Mouse (Mus musculus) lung, embryonic 15.5 days (tissue): ENCODE results near the gene Tenm4. TPM values are rescaled to one million over a fixed set of nuclear protein-coding genes. Genes with fewer than 3 reads are reported as not detected.

Source experiments
- ATAC-seq: fragments of 200-750 bp; cut with Nextera tagmentation; 2 replicates; pipeline ENCODE4 v1.8.0; 2017; ENCODE audit warnings: moderate number of reproducible peaks, borderline replicate concordance; ENCODE audit not compliant: low FRiP score, low TSS enrichment; ENCODE audit errors: extremely low read depth
- H3K27ac ChIP-seq: fragments of 300-500 bp; sonication (generic); 2 replicates; pipeline ENCODE4 v1.5.1; 2015; ENCODE audit warnings: moderate library complexity, mild to moderate bottlenecking, inconsistent platforms
- H3K27me3 ChIP-seq: fragments of 300-500 bp; sonication (generic); 2 replicates; pipeline ENCODE4 v1.6.1; 2015; ENCODE audit warnings: inconsistent platforms
- H3K36me3 ChIP-seq: fragments of 300-500 bp; sonication (generic); 2 replicates; pipeline ENCODE4 v1.6.1; 2015; ENCODE audit warnings: inconsistent platforms
- H3K4me1 ChIP-seq: fragments of 300-500 bp; sonication (generic); 2 replicates; pipeline ENCODE4 v1.6.1; 2015; ENCODE audit warnings: inconsistent platforms
- H3K4me2 ChIP-seq: fragments of 300-500 bp; sonication (generic); 2 replicates; pipeline ENCODE4 v1.6.1; 2015; ENCODE audit warnings: inconsistent platforms, mild to moderate bottlenecking, moderate library complexity
- H3K4me3 ChIP-seq: fragments of 300-500 bp; sonication (generic); 2 replicates; pipeline ENCODE4 v1.5.1; 2015; ENCODE audit warnings: mild to moderate bottlenecking, inconsistent platforms
- H3K9ac ChIP-seq: fragments of 300-500 bp; sonication (generic); 2 replicates; pipeline ENCODE4 v1.6.1; 2015; ENCODE audit warnings: inconsistent platforms
- H3K9me3 ChIP-seq: fragments of 300-500 bp; sonication (generic); 2 replicates; pipeline ENCODE4 v1.6.1; 2016; ENCODE audit warnings: inconsistent platforms
- WGBS: fragments of 180-500 bp; shearing (Covaris S2); methylation state at CpG from one replicate; pipeline ENCODE4 v1.1.7; 2015; 5-methylcytosine and 5-hydroxymethylcytosine counted together
- polyA plus RNA-seq: library from polyadenylated mRNA; unstranded; fragments of >200 nt; fragmentation: Nextera tagmentation; extraction: Ambion mirVana; gene quantifications from 2 replicates; pipeline ENCODE4 v1.2.1, GENCODE M21; 2015

Tenm4 gene
- polyA plus RNA-seq, 1 experiment from 2014 or later = 22.1 TPM

DNA sequence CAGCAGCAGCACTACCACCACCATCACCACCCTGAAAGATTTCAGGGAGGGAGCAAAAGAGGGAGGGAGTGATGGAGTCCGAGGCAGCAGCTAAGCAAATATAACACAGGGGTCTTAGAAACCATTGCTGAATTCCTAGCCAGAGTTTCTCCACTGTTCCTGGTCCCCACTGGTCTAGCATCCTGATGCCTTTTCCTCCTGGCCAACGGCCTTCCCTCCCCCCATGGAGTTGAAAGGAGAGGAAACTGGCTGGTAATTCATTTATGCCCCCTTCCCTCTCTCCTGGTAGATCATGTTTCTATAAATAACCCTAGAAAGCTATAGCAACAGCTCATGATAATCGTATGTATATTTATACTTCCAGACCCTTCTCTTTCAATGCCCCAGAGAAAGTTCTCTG is 481.8 kb downstream of the Tenm4 start:
- H3K36me3 ChIP-seq = no peaks in the 10 kb centered on the region
- H3K27ac ChIP-seq = no peak overlapping the region
- H3K4me1 ChIP-seq = peaks cover 31% of the 10 kb centered on the region
- no peak for ATAC-seq
- H3K4me2 ChIP-seq = no peak overlapping the region
- no peaks in the 10 kb centered on the region for H3K27me3 ChIP-seq
- no peak overlapping the region for H3K9ac ChIP-seq
- H3K4me3 ChIP-seq = no peak overlapping the region
- 11% methylated on average over 3 of the region's 3 CpGs for WGBS
- H3K9me3 ChIP-seq = no peaks in the 10 kb centered on the region

GRCm38 (mm10) chr7:96654206-96654605 is 483.2 kb downstream of the Tenm4 start:
- Histone ChIP-seq H3K27ac (no peak overlapping the region), H3K4me3 (no peak overlapping the region), H3K36me3 (no peaks in the 10 kb centered on the region), H3K9ac (no peak overlapping the region), H3K9me3 (no peaks in the 10 kb centered on the region), H3K27me3 (no peaks in the 10 kb centered on the region), H3K4me1 (peaks cover 33% of the 10 kb centered on the region), H3K4me2 (no peak overlapping the region)
- WGBS = 62% methylated on average over 2 of the region's 2 CpGs
- ATAC-seq = no peak

GRCm38 (mm10) chr7:96655096-96655716 is 484.2 kb downstream of the Tenm4 start:
- 47% methylated on average over 3 of the region's 3 CpGs for WGBS
- Histone ChIP-seq H3K9ac (no peak overlapping the region), H3K4me1 (peaks cover 41% of the 10 kb centered on the region), H3K4me2 (no peak overlapping the region), H3K36me3 (no peaks in the 10 kb centered on the region), H3K27me3 (no peaks in the 10 kb centered on the region), H3K9me3 (no peaks in the 10 kb centered on the region), H3K27ac (no peak overlapping the region), H3K4me3 (no peak overlapping the region)
- no peak for ATAC-seq

DNA sequence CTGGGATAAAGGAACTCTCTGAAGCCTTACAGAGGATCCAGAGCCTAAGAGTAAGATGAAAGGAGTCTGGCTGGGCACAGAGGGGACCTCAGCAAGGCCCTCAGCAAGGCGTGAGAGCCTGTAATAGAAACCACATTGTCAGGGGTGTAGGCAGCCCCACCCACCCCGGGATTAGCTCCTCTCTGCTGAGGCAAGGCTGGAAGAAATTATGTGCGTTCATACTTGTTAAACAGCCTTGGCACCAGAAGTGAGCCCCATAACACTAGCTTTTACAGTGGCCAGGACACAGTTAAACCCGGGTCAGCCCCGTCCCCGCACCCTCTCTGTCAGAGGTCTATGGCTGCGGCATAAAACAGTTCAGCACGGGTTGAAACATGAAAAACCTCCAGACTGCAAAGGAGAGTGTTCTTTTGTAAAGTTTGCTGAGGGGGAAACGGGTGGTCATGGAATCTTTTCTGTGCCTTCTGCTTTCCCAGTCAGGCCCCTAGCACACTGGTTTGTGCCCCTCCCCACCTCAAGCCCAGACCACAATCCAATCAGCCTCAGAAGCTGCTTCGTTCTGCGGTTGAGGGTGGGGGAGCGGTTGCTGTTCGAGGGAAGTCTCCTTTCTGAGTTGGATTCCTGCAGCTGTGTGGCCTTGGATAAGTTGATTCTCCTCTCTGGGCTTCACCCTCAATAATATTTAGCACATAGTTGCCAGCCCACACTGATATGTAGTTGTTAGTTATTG is 486.2 kb downstream of the Tenm4 start:
- Histone ChIP-seq H3K27ac (0 out of 2 replicates have a peak overlapping the region, but pooled peaks have one; percentile 26), H3K36me3 (no peaks in the 10 kb centered on the region), H3K9ac (no peak overlapping the region), H3K9me3 (no peaks in the 10 kb centered on the region), H3K4me1 (peaks cover 45% of the 10 kb centered on the region), H3K4me2 (no peak overlapping the region), H3K4me3 (no peak overlapping the region), H3K27me3 (no peaks in the 10 kb centered on the region)
- ATAC-seq = peak; percentile 29; the same call in 1 of the 2 replicates
- 16% methylated on average over 13 of the region's 13 CpGs for WGBS

DNA sequence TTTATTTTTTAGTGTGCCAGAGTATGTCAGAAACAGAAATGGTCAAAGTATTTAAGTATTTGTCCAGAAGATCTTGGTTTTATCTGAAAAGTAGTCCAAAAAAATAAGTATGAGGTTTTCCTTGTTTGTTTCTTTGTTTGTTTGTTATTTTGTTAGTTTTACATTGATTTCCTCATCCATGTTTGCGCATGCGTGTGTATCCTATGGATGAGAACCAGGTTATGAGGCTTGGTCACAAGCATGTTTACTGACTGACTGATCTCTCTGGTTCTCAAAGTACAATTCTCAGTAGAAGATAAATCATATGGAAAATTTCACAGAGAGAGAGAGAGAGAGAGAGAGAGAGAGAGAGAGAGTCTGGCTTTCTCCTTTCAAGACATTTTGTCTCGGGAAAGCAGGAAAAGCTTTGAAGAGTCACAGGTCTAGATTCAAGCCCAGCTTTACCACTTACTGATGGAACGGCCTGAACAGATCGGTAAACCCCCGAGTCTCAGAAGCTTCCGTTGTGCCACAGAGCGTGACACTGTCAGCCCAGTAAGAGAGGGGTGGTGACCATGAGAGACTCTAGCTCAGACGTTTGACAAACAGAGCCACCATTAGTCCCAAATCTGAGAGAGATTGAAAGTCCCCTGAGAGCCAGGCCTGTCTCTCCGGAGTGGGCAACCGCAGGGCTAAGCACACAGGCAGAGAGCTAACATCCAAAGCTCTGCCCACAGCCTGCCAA is 487.0 kb downstream of the Tenm4 start:
- no peaks in the 10 kb centered on the region for H3K27me3 ChIP-seq
- H3K4me2 ChIP-seq = no peak overlapping the region
- H3K9ac ChIP-seq = no peak overlapping the region
- H3K4me1 ChIP-seq = peaks cover 43% of the 10 kb centered on the region
- 53% methylated on average over 11 of the region's 11 CpGs for WGBS
- ATAC-seq = no peak
- no peak overlapping the region for H3K27ac ChIP-seq
- H3K9me3 ChIP-seq = no peaks in the 10 kb centered on the region
- H3K36me3 ChIP-seq = no peaks in the 10 kb centered on the region
- H3K4me3 ChIP-seq = no peak overlapping the region

- H3K27ac ChIP-seq = peak overlapping the region; percentile 57
- no peaks in the 10 kb centered on the region for H3K27me3 ChIP-seq
- H3K4me1 ChIP-seq = peaks cover 53% of the 10 kb centered on the region
- no peaks in the 10 kb centered on the region for H3K36me3 ChIP-seq
- 28% methylated on average over 3 of the region's 3 CpGs for WGBS
- H3K4me3 ChIP-seq = no peak overlapping the region
- no peaks in the 10 kb centered on the region for H3K9me3 ChIP-seq
- peak; percentile 70 for ATAC-seq
- H3K9ac ChIP-seq = no peak overlapping the region
- H3K4me2 ChIP-seq = no peak overlapping the region
Measured at GRCm38 (mm10) chr7:96660907-96661306, 489.9 kb downstream of the Tenm4 start.

GRCm38 (mm10) chr7:96661352-96662169 is 490.5 kb downstream of the Tenm4 start:
- Histone ChIP-seq H3K4me3 (no peak overlapping the region), H3K4me1 (peaks cover 57% of the 10 kb centered on the region), H3K4me2 (no peak overlapping the region), H3K27me3 (no peaks in the 10 kb centered on the region), H3K9ac (no peak overlapping the region), H3K9me3 (no peaks in the 10 kb centered on the region), H3K36me3 (no peaks in the 10 kb centered on the region), H3K27ac (peak overlapping the region; percentile 57)
- peak; percentile 15; the same call in 1 of the 2 replicates for ATAC-seq
- WGBS = 32% methylated on average over 12 of the region's 12 CpGs

- Histone ChIP-seq H3K4me3 (no peak overlapping the region), H3K36me3 (no peaks in the 10 kb centered on the region), H3K9me3 (no peaks in the 10 kb centered on the region), H3K4me1 (peaks cover 66% of the 10 kb centered on the region), H3K27ac (no peak overlapping the region), H3K4me2 (no peak overlapping the region), H3K27me3 (no peaks in the 10 kb centered on the region), H3K9ac (no peak overlapping the region)
- 58% methylated on average over 7 of the region's 7 CpGs for WGBS
- no peak for ATAC-seq
Measured at GRCm38 (mm10) chr7:96663336-96663735, 492.3 kb downstream of the Tenm4 start.

- peaks cover 51% of the 10 kb centered on the region for H3K4me1 ChIP-seq
- peak overlapping the region; percentile 45 for H3K27ac ChIP-seq
- H3K4me3 ChIP-seq = no peak overlapping the region
- no peaks in the 10 kb centered on the region for H3K36me3 ChIP-seq
- H3K4me2 ChIP-seq = no peak overlapping the region
- no peak overlapping the region for H3K9ac ChIP-seq
- H3K9me3 ChIP-seq = no peaks in the 10 kb centered on the region
- WGBS = 35% methylated on average over 8 of the region's 8 CpGs
- ATAC-seq = peak; percentile 62; the same call in 1 of the 2 replicates
- H3K27me3 ChIP-seq = no peaks in the 10 kb centered on the region
Measured at GRCm38 (mm10) chr7:96666366-96666896, 495.4 kb downstream of the Tenm4 start.

DNA sequence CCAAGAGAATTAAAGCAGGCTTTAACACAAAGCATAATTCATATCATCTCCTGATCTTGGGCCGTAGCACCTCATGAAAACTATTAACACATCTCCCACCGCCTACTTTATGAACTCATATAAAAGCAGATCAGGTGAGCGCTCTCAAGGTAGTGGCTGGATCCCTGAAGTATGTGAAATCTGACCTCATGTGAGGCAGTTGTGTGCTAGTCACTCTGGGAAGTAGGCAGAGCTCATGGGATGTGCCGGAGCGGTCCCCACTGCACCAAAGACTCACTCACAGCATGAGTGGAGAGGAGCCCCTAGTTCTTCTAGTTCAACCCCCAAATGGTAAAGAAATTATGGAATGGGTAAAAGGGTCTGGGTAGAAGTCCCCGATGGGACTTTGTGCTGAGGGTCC is 496.6 kb downstream of the Tenm4 start:
- H3K27ac ChIP-seq = no peak overlapping the region

DNA sequence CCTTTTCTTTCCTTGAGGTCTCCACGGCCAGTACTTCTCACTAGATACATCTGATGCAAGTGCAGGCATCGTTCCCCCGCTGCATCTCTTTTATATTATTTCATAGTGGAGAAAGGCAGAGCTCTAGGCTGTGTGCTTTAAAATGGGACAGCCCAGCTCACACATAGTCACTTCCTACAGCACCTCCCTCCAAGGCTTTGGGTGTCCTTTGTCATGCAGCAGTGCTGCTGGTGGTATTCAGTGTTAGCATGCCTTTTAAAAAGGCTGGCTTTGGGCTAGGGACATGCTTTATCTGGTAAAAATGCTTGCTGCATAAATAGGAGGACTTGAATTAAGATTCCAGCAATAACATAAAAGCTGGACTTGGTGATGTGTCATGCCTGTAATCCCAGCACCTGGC is 499.0 kb downstream of the Tenm4 start:
- Histone ChIP-seq H3K4me2 (no peak overlapping the region), H3K9me3 (no peaks in the 10 kb centered on the region), H3K4me3 (no peak overlapping the region), H3K27ac (no peak overlapping the region), H3K27me3 (no peaks in the 10 kb centered on the region), H3K36me3 (no peaks in the 10 kb centered on the region), H3K4me1 (peaks cover 42% of the 10 kb centered on the region), H3K9ac (no peak overlapping the region)
- WGBS = 78% methylated on average over 3 of the region's 3 CpGs
- ATAC-seq = no peak

More for the DNA sequence above, 496.6 kb downstream of the Tenm4 start:
- peaks cover 45% of the 10 kb centered on the region for H3K4me1 ChIP-seq
- H3K9ac ChIP-seq = no peak overlapping the region
- no peak overlapping the region for H3K4me3 ChIP-seq
- no peaks in the 10 kb centered on the region for H3K9me3 ChIP-seq
- no peaks in the 10 kb centered on the region for H3K36me3 ChIP-seq
- no peaks in the 10 kb centered on the region for H3K27me3 ChIP-seq
- ATAC-seq = no peak
- no peak overlapping the region for H3K4me2 ChIP-seq
- 49% methylated on average over 6 of the region's 6 CpGs for WGBS
